Mouse (Mus musculus) bone marrow, adult 2 months (tissue): ENCODE measurements around the gene Gh.

ENCODE experiments used
- CTCF ChIP-seq: fragments of 200-500 bp; IDR thresholded peaks from 2 replicates; pipeline ENCODE4 v1.5.1; 2011; ENCODE audit warnings: low read length, control low read depth; ENCODE audit not compliant: control insufficient read depth, insufficient read depth
- POLR2A ChIP-seq: fragments of 200-500 bp; IDR thresholded peaks from 2 replicates; pipeline ENCODE4 v1.6.1; 2011; ENCODE audit warnings: low read depth, mild to moderate bottlenecking, control low read depth, low read length, borderline replicate concordance; ENCODE audit not compliant: control insufficient read depth

GRCm38 (mm10) chr11:106344910-106345309 is 43.2 kb upstream of the Gh start:
- no peak for TF ChIP-seq POLR2A
- TF ChIP-seq CTCF = no peak
